Mouse (Mus musculus): ENCODE measurements at regions not wholly inside any gene's neighbourhood (a gene's known extent, or its start where the extent isn't known, plus 50 kb on each side); places are given as distances from the start of the nearest gene placed in this dataset.
"Not testable (repeated sequence)": the region's sequence is repeated elsewhere in the genome, so short reads cannot be mapped to it uniquely, and the experiment has no call there.

- DNase-seq (peak; percentile 74), ATAC-seq (ENCODE audit: low FRiP score, low TSS enrichment) (no peak)
- no peaks in the 10 kb centered on the region for H3K27me3 ChIP-seq (ENCODE audit: control insufficient read depth, insufficient read depth, low read length)
- no peaks in the 10 kb centered on the region for H3K9me3 ChIP-seq (ENCODE audit: control insufficient read depth, low read length)
- H3K36me3 ChIP-seq (ENCODE audit: control insufficient read depth, insufficient read depth, low read length): no peaks in the 10 kb centered on the region
- no peak overlapping the region for H3K9ac ChIP-seq (replicated peaks; ENCODE audit: low read length)
- H3K4me3 ChIP-seq (replicated peaks; ENCODE audit: low read depth, low read length): no peak overlapping the region
- 72% methylated on average over 3 of the region's 3 CpGs for WGBS
- no peaks in the 10 kb centered on the region for H3K4me1 ChIP-seq (ENCODE audit: control insufficient read depth, insufficient read depth, low read length)
- no peak overlapping the region for H3K27ac ChIP-seq (replicated peaks; ENCODE audit: low read depth, low read length)
- no peak overlapping the region for H3K4me2 ChIP-seq (ENCODE audit: low read length)
Measured at GRCm38 (mm10) chr5:59996698-59997097, 1811.9 kb upstream of the G6pd2 start.

GRCm38 (mm10) chr5:60042603-60043175 is 1765.9 kb upstream of the G6pd2 start:
- not testable (repeated sequence) for H3K4me2 ChIP-seq (ENCODE audit: low read length); H3K27me3 ChIP-seq (ENCODE audit: control insufficient read depth, insufficient read depth, low read length); H3K36me3 ChIP-seq (ENCODE audit: control insufficient read depth, insufficient read depth, low read length); DNase-seq; H3K27ac ChIP-seq (replicated peaks; ENCODE audit: low read depth, low read length); H3K9ac ChIP-seq (replicated peaks; ENCODE audit: low read length); H3K4me1 ChIP-seq (ENCODE audit: control insufficient read depth, insufficient read depth, low read length); H3K9me3 ChIP-seq (ENCODE audit: control insufficient read depth, low read length); H3K4me3 ChIP-seq (replicated peaks; ENCODE audit: low read depth, low read length)
- 98% methylated on average over 6 of the region's 7 CpGs for WGBS
- ATAC-seq (ENCODE audit: low FRiP score, low TSS enrichment): peak; percentile 100

GRCm38 (mm10) chr5:60049053-60049452 is 1759.6 kb upstream of the G6pd2 start:
- peak; percentile 13 for DNase-seq
- Histone ChIP-seq H3K9ac (replicated peaks; ENCODE audit: low read length) (no peak overlapping the region), H3K4me1 (ENCODE audit: control insufficient read depth, insufficient read depth, low read length) (no peaks in the 10 kb centered on the region), H3K9me3 (ENCODE audit: control insufficient read depth, low read length) (no peaks in the 10 kb centered on the region), H3K27me3 (ENCODE audit: control insufficient read depth, insufficient read depth, low read length) (no peaks in the 10 kb centered on the region), H3K4me3 (replicated peaks; ENCODE audit: low read depth, low read length) (no peak overlapping the region), H3K27ac (replicated peaks; ENCODE audit: low read depth, low read length) (no peak overlapping the region), H3K4me2 (ENCODE audit: low read length) (no peak overlapping the region), H3K36me3 (ENCODE audit: control insufficient read depth, insufficient read depth, low read length) (no peaks in the 10 kb centered on the region)
- 75% methylated on average over 3 of the region's 3 CpGs for WGBS
- ATAC-seq (ENCODE audit: low FRiP score, low TSS enrichment): no peak

- DNase-seq (peak; percentile 12), ATAC-seq (ENCODE audit: low FRiP score, low TSS enrichment) (no peak)
- H3K4me3 ChIP-seq (replicated peaks; ENCODE audit: low read depth, low read length): no peak overlapping the region
- H3K36me3 ChIP-seq (ENCODE audit: control insufficient read depth, insufficient read depth, low read length): no peaks in the 10 kb centered on the region
- H3K9ac ChIP-seq (replicated peaks; ENCODE audit: low read length): no peak overlapping the region
- 51% methylated on average over 6 of the region's 6 CpGs for WGBS
- H3K27me3 ChIP-seq (ENCODE audit: control insufficient read depth, insufficient read depth, low read length): no peaks in the 10 kb centered on the region
- no peak overlapping the region for H3K27ac ChIP-seq (replicated peaks; ENCODE audit: low read depth, low read length)
- H3K4me2 ChIP-seq (ENCODE audit: low read length): no peak overlapping the region
- no peaks in the 10 kb centered on the region for H3K9me3 ChIP-seq (ENCODE audit: control insufficient read depth, low read length)
- H3K4me1 ChIP-seq (ENCODE audit: control insufficient read depth, insufficient read depth, low read length): no peaks in the 10 kb centered on the region
Measured at GRCm38 (mm10) chr5:60061178-60061577, 1747.4 kb upstream of the G6pd2 start.

All from midbrain, embryonic 14.5 days (tissue).